Comparison of ENCODE assay signal across 10 mouse cellular contexts in the genomic region with DNA sequence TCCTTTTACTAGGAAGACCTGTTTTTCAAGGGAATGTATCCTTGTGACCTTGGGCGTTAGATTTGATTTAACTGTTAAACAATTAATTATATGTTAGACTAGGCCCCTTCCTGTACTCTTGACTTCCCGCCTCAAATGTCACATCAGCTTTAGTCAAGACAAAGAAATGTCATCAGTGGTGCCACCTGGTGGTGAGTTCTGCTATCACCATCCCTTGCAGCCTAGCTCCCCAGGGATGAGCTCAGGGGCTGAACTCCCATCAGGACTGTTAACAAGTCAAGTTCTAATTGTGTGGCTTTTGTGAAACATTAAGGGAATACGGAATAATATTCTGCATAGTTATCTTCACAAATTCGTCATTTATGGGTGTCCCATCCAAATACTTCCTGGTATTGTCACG.
A peak's percentile ranks its signal among the peaks of the same experiment; 100 is the strongest.
DNase-seq lines count a peak whose midpoint lies in the region; ATAC-seq and TF ChIP-seq lines count a peak whose summit lies in the region.
"Had no signal": no experiment of that assay in that cellular context is flagged by ENCODE, and none has a peak within 500 bp of the region (broad histone marks: within the 10 kb centered on the region; RNA-seq: fewer than 3 reads in every experiment).

No protein-coding gene starts in this region.

- no peak overlapping the region for H3K4me2 ChIP-seq in neural tube, embryonic 15.5 days
- no peak overlapping the region for H3K4me2 ChIP-seq in neural tube, embryonic 11.5 days (ENCODE audit: low read depth)
- H3K4me2 ChIP-seq: limb, embryonic 12.5 days; stomach, embryonic 15.5 days had no signal

- no peak for ATAC-seq in neural tube, embryonic 15.5 days (ENCODE audit: low FRiP score)
- no peak for ATAC-seq in neural tube, embryonic 11.5 days (ENCODE audit: insufficient read depth, low FRiP score, low TSS enrichment)

- H3K4me3 ChIP-seq in gastrocnemius, adult 2 months = no peak overlapping the region
- H3K4me3 ChIP-seq in neural tube, embryonic 15.5 days (replicated peaks) = no peak overlapping the region
- H3K4me3 ChIP-seq in neural tube, embryonic 11.5 days (ENCODE audit: low read depth, low read length) = no peak overlapping the region
- H3K4me3 ChIP-seq: limb, embryonic 12.5 days; stomach, embryonic 15.5 days had no signal

- intact Hi-C loops in gastrocnemius, adult 2 months (cut with DNase I) = loop anchor here (2.0 kb wide), 1 partner anchor 674 kb away; no protein-coding TSS in a partner anchor
- intact Hi-C loops in heart, postnatal 36 days (cut with DNase I) = no loop called here

- 81% methylated on average over 5 of the region's 5 CpGs for WGBS in neural tube, embryonic 15.5 days
- 82% methylated on average over 5 of the region's 5 CpGs for WGBS in neural tube, embryonic 11.5 days

- H3K9me3 ChIP-seq in neural tube, embryonic 15.5 days (replicated peaks) = no peaks in the 10 kb centered on the region
- H3K9me3 ChIP-seq in neural tube, embryonic 11.5 days (ENCODE audit: control insufficient read depth, low read length) = no peaks in the 10 kb centered on the region
- H3K9me3 ChIP-seq: limb, embryonic 12.5 days; stomach, embryonic 15.5 days had no signal

- no peaks in the 10 kb centered on the region for H3K27me3 ChIP-seq in neural tube, embryonic 15.5 days (replicated peaks)
- no peaks in the 10 kb centered on the region for H3K27me3 ChIP-seq in neural tube, embryonic 11.5 days (ENCODE audit: control insufficient read depth, insufficient read depth, low read length)
- H3K27me3 ChIP-seq: stomach, embryonic 15.5 days had no signal

- peak; percentile 33 for DNase-seq in gastrocnemius, adult 2 months
- DNase-seq in gastrocnemius, postnatal 25 days = no peak
- peak; percentile 33 for DNase-seq in neural tube, embryonic 10.5 days (ENCODE audit: extremely low spot score, low spot score)
- peak; percentile 56 for DNase-seq in adrenal gland, postnatal 25 days
- DNase-seq in heart, postnatal 36 days = peak; percentile 20 to 42
- peak; percentile 32 for DNase-seq in neural tube, embryonic 11.5 days (ENCODE audit: low spot score)
- no peak for DNase-seq in ovary, postnatal 10 days (ENCODE audit: low spot score)

- no peaks in the 10 kb centered on the region for H3K36me3 ChIP-seq in neural tube, embryonic 15.5 days
- no peaks in the 10 kb centered on the region for H3K36me3 ChIP-seq in neural tube, embryonic 11.5 days (ENCODE audit: control insufficient read depth, insufficient read depth, low read length)
- H3K36me3 ChIP-seq: limb, embryonic 12.5 days; stomach, embryonic 15.5 days had no signal

- TF ChIP-seq CTCF in gastrocnemius, adult 2 months (IDR thresholded peaks at IDR 0.05) = peak; percentile 64

- no peak overlapping the region for H3K27ac ChIP-seq in gastrocnemius, adult 2 months
- H3K27ac ChIP-seq in neural tube, embryonic 15.5 days (replicated peaks) = no peak overlapping the region
- no peak overlapping the region for H3K27ac ChIP-seq in neural tube, embryonic 11.5 days (ENCODE audit: low read depth, low read length)
- H3K27ac ChIP-seq: limb, embryonic 12.5 days; stomach, embryonic 15.5 days had no signal

- H3K4me1 ChIP-seq in neural tube, embryonic 15.5 days = peaks cover 14% of the 10 kb centered on the region; the same call in 1 of the 2 replicates
- H3K4me1 ChIP-seq in neural tube, embryonic 11.5 days (ENCODE audit: control insufficient read depth, insufficient read depth, low read length) = no peaks in the 10 kb centered on the region; the same call in 1 of the 2 replicates
- H3K4me1 ChIP-seq: stomach, embryonic 15.5 days had no signal

- no peak overlapping the region for H3K9ac ChIP-seq in neural tube, embryonic 15.5 days (replicated peaks)
- H3K9ac ChIP-seq in neural tube, embryonic 11.5 days (ENCODE audit: low read length) = no peak overlapping the region
- H3K9ac ChIP-seq: limb, embryonic 12.5 days; stomach, embryonic 15.5 days had no signal

Comparison
In these comparisons a context has a peak if more than half of its experiments do, and no peak if none do; other contexts are left out.
1. DNase-seq: peak in gastrocnemius, adult 2 months (single experiment), neural tube, embryonic 10.5 days (single experiment), adrenal gland, postnatal 25 days (single experiment), heart, postnatal 36 days (2 of 2) and neural tube, embryonic 11.5 days (single experiment); none in gastrocnemius, postnatal 25 days (single experiment) and ovary, postnatal 10 days (single experiment).